Mouse (Mus musculus): ENCODE measurements at regions not wholly inside any gene's neighbourhood (a gene's known extent, or its start where the extent isn't known, plus 50 kb on each side); places are given as distances from the start of the nearest gene placed in this dataset.

DNA sequence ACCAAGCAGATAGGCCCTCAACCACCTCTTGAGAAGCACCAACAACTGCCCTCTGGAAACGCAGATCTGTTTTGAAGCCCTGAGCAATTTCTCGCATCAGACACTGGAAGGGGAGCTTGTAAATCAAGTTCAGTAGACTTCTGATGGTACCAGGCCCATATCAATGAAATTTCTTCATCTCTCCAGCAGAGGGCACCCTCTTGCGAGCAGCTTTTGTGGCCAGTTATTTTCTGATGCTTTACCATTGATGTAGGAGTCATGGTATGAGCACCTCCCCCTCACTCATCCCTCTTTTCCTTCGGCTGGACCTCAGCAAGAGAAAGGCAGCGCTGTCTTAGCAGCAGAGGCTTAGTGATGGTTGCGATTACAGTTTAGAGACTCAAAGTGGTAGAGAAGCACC lies 501.4 kb upstream of the Igfbp7 start:
- no peak for TF ChIP-seq TAL1 (IDR thresholded peaks at IDR 0.05; ENCODE audit: low read length)
- TF ChIP-seq GATA1 (IDR thresholded peaks at IDR 0.05; ENCODE audit: low read length): no peak
